In the genomic region with DNA sequence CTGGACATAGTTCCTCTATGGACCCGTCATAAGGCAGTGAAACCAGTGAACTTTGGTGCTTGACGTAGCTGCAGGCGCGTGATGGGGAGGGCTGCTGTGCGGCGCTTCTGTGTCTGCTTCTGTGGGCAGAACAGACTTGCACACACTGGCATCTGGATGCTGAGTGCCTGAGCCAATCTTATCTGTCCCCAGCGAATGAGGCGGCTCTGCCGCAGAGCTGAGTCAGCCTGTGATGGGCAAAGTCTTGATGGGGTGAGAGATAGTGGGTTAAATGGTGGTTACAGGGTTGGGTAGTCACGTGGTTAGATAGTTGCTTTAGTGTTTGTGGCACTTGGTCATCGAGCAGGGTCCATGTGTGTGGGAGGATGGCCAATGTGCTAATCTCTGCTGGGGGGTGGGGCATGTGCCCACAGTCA, we compare ENCODE assay signal across 8 mouse cellular contexts. TPM values are rescaled to one million over a fixed set of nuclear protein-coding genes. Genes with fewer than 3 reads are reported as not detected.
A peak's percentile ranks its signal among the peaks of the same experiment; 100 is the strongest.
DNase-seq lines count a peak whose midpoint lies in the region; ATAC-seq and TF ChIP-seq lines count a peak whose summit lies in the region.

No protein-coding gene starts in this region.

- H3K9me3 ChIP-seq in heart, embryonic 11.5 days (replicated peaks; ENCODE audit: control insufficient read depth, low read length): no peaks in the 10 kb centered on the region
- no peaks in the 10 kb centered on the region for H3K9me3 ChIP-seq in lung, embryonic 14.5 days (ENCODE audit: low read depth, low read length)

- H3K4me3 ChIP-seq in bone marrow macrophage, adult 2 months (ENCODE audit: insufficient read depth, low read length): peak overlapping the region; percentile 18
- 0 out of 2 replicates have a peak overlapping the region, but pooled peaks have one; percentile 0 for H3K4me3 ChIP-seq in heart, embryonic 11.5 days (ENCODE audit: low read depth, low read length)
- H3K4me3 ChIP-seq in lung, embryonic 14.5 days (ENCODE audit: low read depth, low read length): peak overlapping the region; percentile 35; the same call in 1 of the 2 replicates

- TF ChIP-seq POLR2A in bone marrow macrophage, adult 2 months (IDR thresholded peaks at IDR 0.05; ENCODE audit: borderline replicate concordance, low read depth, low read length): no peak

- H3K9ac ChIP-seq in heart, embryonic 11.5 days (ENCODE audit: low read depth, low read length): peak overlapping the region; percentile 16; the same call in 1 of the 2 replicates
- peak overlapping the region; percentile 26 for H3K9ac ChIP-seq in lung, embryonic 14.5 days

- H3K4me1 ChIP-seq in bone marrow macrophage, adult 2 months (ENCODE audit: control insufficient read depth, insufficient read depth, low read length): peaks cover 41% of the 10 kb centered on the region
- peaks cover 42% of the 10 kb centered on the region for H3K4me1 ChIP-seq in heart, embryonic 11.5 days (ENCODE audit: control insufficient read depth, insufficient read depth, low read length)
- peaks cover 31% of the 10 kb centered on the region for H3K4me1 ChIP-seq in lung, embryonic 14.5 days (ENCODE audit: insufficient read depth)

- peak; percentile 63 for DNase-seq in left cerebral cortex, adult 11 months (ENCODE audit: low spot score)
- DNase-seq in left cerebral cortex, postnatal 4 days: no peak
- DNase-seq in kidney, postnatal 14 days: peak; percentile 74
- DNase-seq in lung, embryonic 14.5 days: peak; percentile 37
- peak; percentile 41 to 67 for DNase-seq in spleen, postnatal 10 days (ENCODE audit: low spot score in 2 of 2)
- DNase-seq in cerebellum, adult 18-20 months: no peak

- intact Hi-C loops in left cerebral cortex, postnatal 4 days (cut with DNase I): no loop called here

- no peaks in the 10 kb centered on the region for H3K36me3 ChIP-seq in heart, embryonic 11.5 days (ENCODE audit: control insufficient read depth, insufficient read depth, low read length)
- H3K36me3 ChIP-seq in lung, embryonic 14.5 days (ENCODE audit: insufficient read depth): peaks cover 13% of the 10 kb centered on the region

- no peaks in the 10 kb centered on the region for H3K27me3 ChIP-seq in heart, embryonic 11.5 days (ENCODE audit: control insufficient read depth, insufficient read depth, low read length)
- no peaks in the 10 kb centered on the region for H3K27me3 ChIP-seq in lung, embryonic 14.5 days (ENCODE audit: insufficient read depth, low read length)

- no peak for TF ChIP-seq CTCF in bone marrow macrophage, adult 2 months (IDR thresholded peaks at IDR 0.05; ENCODE audit: low read depth, low read length)
- TF ChIP-seq CTCF in lung, embryonic 14.5 days (IDR thresholded peaks at IDR 0.05; ENCODE audit: low read depth): no peak

- WGBS in heart, embryonic 11.5 days (ENCODE audit: insufficient replicate concordance): 14% methylated on average over 11 of the region's 11 CpGs
- WGBS in lung, embryonic 14.5 days: 43% methylated on average over 11 of the region's 11 CpGs

- H3K4me2 ChIP-seq in heart, embryonic 11.5 days: peak overlapping the region; percentile 67
- H3K4me2 ChIP-seq in lung, embryonic 14.5 days: peak overlapping the region; percentile 68

- peak overlapping the region; percentile 99 for H3K27ac ChIP-seq in bone marrow macrophage, adult 2 months (ENCODE audit: insufficient read depth, low read depth, low read length)
- H3K27ac ChIP-seq in heart, embryonic 11.5 days (ENCODE audit: low read depth, low read length): peak overlapping the region; percentile 98
- peak overlapping the region; percentile 100 for H3K27ac ChIP-seq in lung, embryonic 14.5 days (ENCODE audit: low read depth)

- ATAC-seq in heart, embryonic 11.5 days (replicated peaks; ENCODE audit: insufficient number of reproducible peaks, low FRiP score, low TSS enrichment): no peak
- ATAC-seq in lung, embryonic 14.5 days (ENCODE audit: insufficient read depth): no peak

RNA-seq across cellular contexts. Expression of a gene that starts 2.9 kb away (rescaled TPM):
- 1 to 10 TPM; 1.9 to 2.3 TPM for total RNA-seq in left cerebral cortex, postnatal 4 days (2021)
- polyA plus RNA-seq in bone marrow macrophage, adult 2 months (2012; ENCODE audit: insufficient read depth, insufficient read length, missing spikeins): 110 and 119 TPM in 2 replicates
- 10.9 and 11.6 TPM in 2 replicates for polyA plus RNA-seq in heart, embryonic 11.5 days (2014; fragmentation: Nextera tagmentation; extraction: Ambion mirVana)
- 12.9 and 13.2 TPM in 2 replicates for polyA plus RNA-seq in lung, embryonic 14.5 days (2014; fragmentation: Nextera tagmentation; extraction: Ambion mirVana)

RNA-seq across cellular contexts. Expression of a gene that starts 9.5 kb away (rescaled TPM):
- 10 to 100 TPM; 18.6 to 19.7 TPM for total RNA-seq in left cerebral cortex, postnatal 4 days (2021)
- 12.5 and 13.9 TPM in 2 replicates for polyA plus RNA-seq in bone marrow macrophage, adult 2 months (2012; ENCODE audit: insufficient read depth, insufficient read length, missing spikeins)
- polyA plus RNA-seq in heart, embryonic 11.5 days (2014; fragmentation: Nextera tagmentation; extraction: Ambion mirVana): 46.4 and 54.3 TPM in 2 replicates
- 45.9 and 49.1 TPM in 2 replicates for polyA plus RNA-seq in lung, embryonic 14.5 days (2014; fragmentation: Nextera tagmentation; extraction: Ambion mirVana)

RNA-seq across cellular contexts. Expression of a gene that starts 9.8 kb away (rescaled TPM):
- total RNA-seq in left cerebral cortex, postnatal 4 days (2021): 10 to 100 TPM; 77.7 to 86.8 TPM
- 102 and 123 TPM in 2 replicates for polyA plus RNA-seq in bone marrow macrophage, adult 2 months (2012; ENCODE audit: insufficient read depth, insufficient read length, missing spikeins)
- polyA plus RNA-seq in heart, embryonic 11.5 days (2014; fragmentation: Nextera tagmentation; extraction: Ambion mirVana): 70.2 and 81.4 TPM in 2 replicates
- polyA plus RNA-seq in lung, embryonic 14.5 days (2014; fragmentation: Nextera tagmentation; extraction: Ambion mirVana): 73.1 and 75.4 TPM in 2 replicates

RNA-seq across cellular contexts. Expression of a gene that starts 10.6 kb away (rescaled TPM):
- 10 to 100 TPM; 25.0 to 33.3 TPM for total RNA-seq in left cerebral cortex, postnatal 4 days (2021)
- 11.4 and 14.6 TPM in 2 replicates for polyA plus RNA-seq in bone marrow macrophage, adult 2 months (2012; ENCODE audit: insufficient read depth, insufficient read length, missing spikeins)
- 44.6 and 47.8 TPM in 2 replicates for polyA plus RNA-seq in heart, embryonic 11.5 days (2014; fragmentation: Nextera tagmentation; extraction: Ambion mirVana)
- 74.1 and 75.1 TPM in 2 replicates for polyA plus RNA-seq in lung, embryonic 14.5 days (2014; fragmentation: Nextera tagmentation; extraction: Ambion mirVana)

RNA-seq across cellular contexts. Expression of a gene that starts 32.5 kb away (rescaled TPM):
- 100 to 1,000 TPM; 913 to 959 TPM for total RNA-seq in left cerebral cortex, postnatal 4 days (2021)
- polyA plus RNA-seq in bone marrow macrophage, adult 2 months (2012; ENCODE audit: insufficient read depth, insufficient read length, missing spikeins): 801 and 823 TPM in 2 replicates
- polyA plus RNA-seq in heart, embryonic 11.5 days (2014; fragmentation: Nextera tagmentation; extraction: Ambion mirVana): 750 and 792 TPM in 2 replicates
- 1,310 and 1,324 TPM in 2 replicates for polyA plus RNA-seq in lung, embryonic 14.5 days (2014; fragmentation: Nextera tagmentation; extraction: Ambion mirVana)

Comparison
In these comparisons a context has a peak if more than half of its experiments do, and no peak if none do; other contexts are left out.
1. DNase-seq: peak in left cerebral cortex, adult 11 months (single experiment), kidney, postnatal 14 days (single experiment), lung, embryonic 14.5 days (single experiment) and spleen, postnatal 10 days (2 of 2); none in left cerebral cortex, postnatal 4 days (single experiment) and cerebellum, adult 18-20 months (0 of 2).
2. Peak in every context shown above with its lines, with median percentiles within 50 percentile points of each other: H3K27ac ChIP-seq and H3K4me3 ChIP-seq.